8 mouse cellular contexts compared by ENCODE assay signal in the genomic region with DNA sequence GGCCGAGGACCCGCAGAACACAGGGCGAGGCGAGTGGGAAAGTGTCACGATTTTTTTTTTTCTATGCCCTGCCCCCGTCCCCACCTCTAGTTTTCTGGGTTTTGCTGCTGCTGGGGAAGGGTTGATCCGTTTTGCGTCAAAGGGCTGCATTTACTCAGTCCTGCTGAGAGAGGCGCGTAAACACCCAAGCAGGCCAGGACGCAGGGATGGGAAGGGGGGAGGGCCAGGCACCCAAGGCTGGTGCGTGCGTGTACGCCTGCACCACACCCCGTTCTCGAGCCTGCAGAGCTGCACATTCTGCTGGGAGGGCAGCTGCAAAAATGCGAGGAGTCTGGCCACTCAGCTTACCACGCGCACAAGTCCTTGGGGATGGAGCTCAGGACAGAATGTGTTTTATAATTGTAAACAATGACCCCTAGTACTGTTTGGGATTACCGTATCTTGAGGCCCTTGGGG. TPM values are rescaled to one million over a fixed set of nuclear protein-coding genes. Genes with fewer than 3 reads are reported as not detected.
DNase-seq lines count a peak whose midpoint lies in the region; ATAC-seq and TF ChIP-seq lines count a peak whose summit lies in the region.

No protein-coding gene starts in this region.

- peaks cover 7% of the 10 kb centered on the region; the same call in 1 of the 2 replicates for H3K27me3 ChIP-seq in heart, embryonic 13.5 days (replicated peaks)
- H3K27me3 ChIP-seq in kidney, postnatal 0 days (ENCODE audit: insufficient read depth, low read length) = no peaks in the 10 kb centered on the region
- H3K27me3 ChIP-seq in liver, adult 2 months (ENCODE audit: control insufficient read depth, insufficient read depth, low read length) = no peaks in the 10 kb centered on the region
- no peaks in the 10 kb centered on the region for H3K27me3 ChIP-seq in myocyte (ENCODE audit: control insufficient read depth, insufficient read depth, insufficient read length)
- no peaks in the 10 kb centered on the region for H3K27me3 ChIP-seq in stomach, embryonic 16.5 days (ENCODE audit: control insufficient read depth, insufficient read depth, low read length)

- 0 out of 2 replicates have a peak, but pooled peaks have one; percentile 20 for TF ChIP-seq POLR2A in liver, adult 2 months (IDR thresholded peaks at IDR 0.05; ENCODE audit: extremely low read depth, insufficient read depth, low read length)
- TF ChIP-seq POLR2A in myocyte (IDR thresholded peaks at IDR 0.05; ENCODE audit: insufficient read length, low read depth) = peak; percentile 92

- H3K4me3 ChIP-seq in heart, embryonic 13.5 days = peak overlapping the region; percentile 90
- H3K4me3 ChIP-seq in kidney, postnatal 0 days (replicated peaks; ENCODE audit: low read depth, low read length) = peak overlapping the region; percentile 77
- H3K4me3 ChIP-seq in liver, adult 2 months (ENCODE audit: insufficient read depth, low read depth, low read length) = peak overlapping the region; percentile 74
- H3K4me3 ChIP-seq in myocyte = peak overlapping the region; percentile 99
- H3K4me3 ChIP-seq in stomach, embryonic 16.5 days (replicated peaks; ENCODE audit: low read length) = peak overlapping the region; percentile 94

- peaks cover 35% of the 10 kb centered on the region for H3K4me1 ChIP-seq in heart, embryonic 13.5 days
- H3K4me1 ChIP-seq in kidney, postnatal 0 days (replicated peaks; ENCODE audit: insufficient read depth, low read length) = peaks cover 15% of the 10 kb centered on the region
- peaks cover 12% of the 10 kb centered on the region for H3K4me1 ChIP-seq in liver, adult 2 months (ENCODE audit: control insufficient read depth, insufficient read depth, low read length)
- peaks cover 6% of the 10 kb centered on the region; the same call in 1 of the 2 replicates for H3K4me1 ChIP-seq in stomach, embryonic 16.5 days (ENCODE audit: control insufficient read depth, insufficient read depth, low read length)

- H3K9ac ChIP-seq in heart, embryonic 13.5 days = peak overlapping the region; percentile 96
- H3K9ac ChIP-seq in kidney, postnatal 0 days (ENCODE audit: low read depth, low read length) = peak overlapping the region; percentile 75
- peak overlapping the region; percentile 64 for H3K9ac ChIP-seq in liver, adult 2 months (ENCODE audit: low read depth, low read length)
- peak overlapping the region; percentile 95 for H3K9ac ChIP-seq in stomach, embryonic 16.5 days (ENCODE audit: low read length)

- H3ac ChIP-seq in myocyte (ENCODE audit: control insufficient read depth, insufficient read length) = peak overlapping the region; percentile 20

- peak overlapping the region; percentile 95 for H3K4me2 ChIP-seq in heart, embryonic 13.5 days
- peak overlapping the region; percentile 90 for H3K4me2 ChIP-seq in kidney, postnatal 0 days (ENCODE audit: low read length)
- peak overlapping the region; percentile 100 for H3K4me2 ChIP-seq in myocyte (ENCODE audit: low read depth)
- peak overlapping the region; percentile 85 for H3K4me2 ChIP-seq in stomach, embryonic 16.5 days (ENCODE audit: low read depth, low read length)

- DNase-seq in spleen, adult 18-20 months = peak; percentile 31 to 49
- no peak for DNase-seq in spleen, adult 12 weeks (ENCODE audit: low spot score)
- DNase-seq in fibroblast of lung, adult 2 months (ENCODE audit: low read depth) = peak; percentile 82
- peak; percentile 83 for DNase-seq in kidney, postnatal 0 days (ENCODE audit: low spot score)
- DNase-seq in liver, adult 2 months (ENCODE audit: extremely low read depth, low read depth, low spot score) = peak; percentile 21

- no peaks in the 10 kb centered on the region for H3K36me3 ChIP-seq in heart, embryonic 13.5 days
- no peaks in the 10 kb centered on the region for H3K36me3 ChIP-seq in kidney, postnatal 0 days (ENCODE audit: insufficient read depth, low read length)
- no peaks in the 10 kb centered on the region for H3K36me3 ChIP-seq in liver, adult 2 months (ENCODE audit: control insufficient read depth, insufficient read depth, low read length)
- no peaks in the 10 kb centered on the region for H3K36me3 ChIP-seq in myocyte (ENCODE audit: control insufficient read depth, insufficient read depth)
- H3K36me3 ChIP-seq in stomach, embryonic 16.5 days (ENCODE audit: control insufficient read depth, insufficient read depth, low read length) = no peaks in the 10 kb centered on the region

- H3K9me3 ChIP-seq in heart, embryonic 13.5 days = no peaks in the 10 kb centered on the region
- H3K9me3 ChIP-seq in kidney, postnatal 0 days (replicated peaks; ENCODE audit: low read length) = no peaks in the 10 kb centered on the region
- no peaks in the 10 kb centered on the region for H3K9me3 ChIP-seq in stomach, embryonic 16.5 days (replicated peaks; ENCODE audit: control insufficient read depth, low read length)

- no peak for TF ChIP-seq CTCF in kidney, postnatal 0 days (IDR thresholded peaks at IDR 0.05; ENCODE audit: low read depth)
- TF ChIP-seq CTCF in liver, adult 2 months (IDR thresholded peaks at IDR 0.05; ENCODE audit: low read depth, low read length) = no peak

- peak overlapping the region; percentile 100 for H3K27ac ChIP-seq in heart, embryonic 13.5 days (replicated peaks)
- H3K27ac ChIP-seq in kidney, postnatal 0 days = peak overlapping the region; percentile 99
- H3K27ac ChIP-seq in liver, adult 2 months (replicated peaks; ENCODE audit: insufficient read depth, low read depth, low read length) = no peak overlapping the region; the same call in 1 of the 2 replicates
- peak overlapping the region; percentile 100 for H3K27ac ChIP-seq in stomach, embryonic 16.5 days (ENCODE audit: low read length)

- under 1% methylated on average over 20 of the region's 20 CpGs for WGBS in heart, embryonic 13.5 days
- under 1% methylated on average over 20 of the region's 20 CpGs for WGBS in kidney, postnatal 0 days
- WGBS in liver, adult 2 months = under 1% methylated on average over 20 of the region's 20 CpGs
- 0% methylated on average over 20 of the region's 20 CpGs for WGBS in stomach, embryonic 16.5 days

- ATAC-seq in heart, embryonic 13.5 days (ENCODE audit: extremely low read depth, insufficient number of reproducible peaks, low FRiP score, low TSS enrichment) = no peak
- ATAC-seq in kidney, postnatal 0 days (replicated peaks; ENCODE audit: low FRiP score, low read depth) = no peak
- peak; percentile 48 for ATAC-seq in stomach, embryonic 16.5 days (ENCODE audit: insufficient read depth, low FRiP score)

- no peaks in the 10 kb centered on the region for H3K79me2 ChIP-seq in liver, adult 2 months (ENCODE audit: control insufficient read depth, insufficient read depth, low read length)
- peaks cover 21% of the 10 kb centered on the region for H3K79me2 ChIP-seq in myocyte (ENCODE audit: control insufficient read depth, insufficient read depth)

TF ChIP-seq in myocyte, 11 proteins besides CTCF, POLR2A, EP300 and RAD21:
- TF ChIP-seq CEBPB (IDR thresholded peaks at IDR 0.05; ENCODE audit: insufficient read depth, poor library complexity, severe bottlenecking) (no peak), USF1 (IDR thresholded peaks at IDR 0.05; ENCODE audit: low read depth) (no peak), MYOG (IDR thresholded peaks at IDR 0.05; ENCODE audit: control insufficient read depth in 1 of 3, insufficient read depth in 1 of 3, insufficient read length in 2 of 3, low read depth in 2 of 3) (peak in 2 of 3 experiments; percentile 86 to 88), TCF12 (IDR thresholded peaks at IDR 0.05; ENCODE audit: insufficient read depth, poor library complexity, severe bottlenecking) (no peak), SRF (IDR thresholded peaks at IDR 0.05; ENCODE audit: control insufficient read depth, insufficient read length, low read depth) (no peak), MAX (IDR thresholded peaks at IDR 0.05; ENCODE audit: low read depth) (no peak), TCF3 (IDR thresholded peaks at IDR 0.05; ENCODE audit: insufficient read length, low read depth) (no peak), POLR2AphosphoS2 (IDR thresholded peaks at IDR 0.05; ENCODE audit: insufficient read length, low read depth) (peak; percentile 97), REST (IDR thresholded peaks at IDR 0.05; ENCODE audit: insufficient read depth, insufficient read length) (no peak), MYOD1 (IDR thresholded peaks at IDR 0.05; ENCODE audit: control insufficient read depth in 1 of 3, insufficient read length in 2 of 3, low read depth in 2 of 3) (peak in 2 of 3 experiments; percentile 73 to 84), E2F4 (IDR thresholded peaks at IDR 0.05; ENCODE audit: insufficient read depth) (no peak)
TF ChIP-seq in myocyte: peak in this region for 3.

RNA-seq across cellular contexts. Expression of gene Fosl2, which starts 2.0 kb away (rescaled TPM):
- polyA plus RNA-seq in heart, embryonic 13.5 days (2015; fragmentation: Nextera tagmentation; extraction: Ambion mirVana) = 2.0 TPM in 2 replicates
- polyA plus RNA-seq in kidney, postnatal 0 days (2015; fragmentation: Nextera tagmentation; extraction: Ambion mirVana) = 5.3 and 5.4 TPM in 2 replicates
- total RNA-seq in liver, adult 2 months (2014; rRNA removed) = 2.1 and 4.2 TPM in 2 replicates
- 2.6 and 4.4 TPM in 2 replicates for polyA plus RNA-seq in liver, adult 2 months (2012; rRNA removed)
- 30.9 TPM for polyA plus RNA-seq in myocyte (2012; fragmentation: generic; extraction: Trizol)
- polyA plus RNA-seq in stomach, embryonic 16.5 days (2015; fragmentation: Nextera tagmentation; extraction: Ambion mirVana) = 13.3 and 14.3 TPM in 2 replicates
